Mouse (Mus musculus) brain, embryonic 14.5 days (tissue): Measurements from ENCODE around the gene Obscn.

Source experiments
- CTCF ChIP-seq: fragments of 200-500 bp; IDR thresholded peaks from 2 replicates; pipeline ENCODE4 v1.5.1; 2012; ENCODE audit warnings: inconsistent platforms, mild to moderate bottlenecking, moderate library complexity, borderline replicate concordance; ENCODE audit not compliant: insufficient read depth, insufficient read length; ENCODE audit errors: extremely low read depth
- POLR2A ChIP-seq: fragments of 200-500 bp; IDR thresholded peaks from 2 replicates; pipeline ENCODE4 v1.6.1; 2012; ENCODE audit warnings: mild to moderate bottlenecking, inconsistent platforms, borderline replicate concordance; ENCODE audit not compliant: poor library complexity, insufficient read depth, insufficient read length, severe bottlenecking; ENCODE audit errors: extremely low read depth

- TF ChIP-seq POLR2A (no peak), CTCF (peak; percentile 54; the same call in 1 of the 2 replicates)
Measured at GRCm38 (mm10) chr11:59015052-59015451, 121.2 kb downstream of the Obscn start.
